Mouse (Mus musculus) gastrocnemius, postnatal 36 days (tissue): ENCODE measurements around the gene Fgfr2. TPM values are rescaled to one million over a fixed set of nuclear protein-coding genes. Genes with fewer than 3 reads are reported as not detected.

Source experiments
- DNase-seq, 2 experiments: peaks; one replicate each; pipeline ENCODE4 v3.0.0; 2022
- intact Hi-C: fragments of 180-260 bp; cut with DNase I; formaldehyde crosslinking; loops from one replicate; pipeline ENCODE4 v1.15.1; 2025
- total RNA-seq, 2 experiments: library from RNA; stranded (reverse); gene quantifications; 2 replicates each; pipeline ENCODE4 v1.2.3; 2021

Gene Fgfr2
- total RNA-seq, 2 experiments from 2014 or later: 0.28 to 0.49 TPM

- intact Hi-C loops: no loop called here
- DNase-seq: no peak
Observed at GRCm38 (mm10) chr7:130726724-130727422, 2396.3 kb downstream of the Fgfr2 start.

- no peak for DNase-seq
- intact Hi-C loops: no loop called here
Observed at GRCm38 (mm10) chr7:130726185-130726584, 2397.0 kb downstream of the Fgfr2 start.

- no peak for DNase-seq
- intact Hi-C loops: no loop called here
Observed at GRCm38 (mm10) chr7:130720646-130721335, 2402.4 kb downstream of the Fgfr2 start.

GRCm38 (mm10) chr7:130719931-130720598, 2403.1 kb downstream of the Fgfr2 start:
- DNase-seq: no peak
- intact Hi-C loops: no loop called here

- DNase-seq: no peak
- intact Hi-C loops: no loop called here
Observed at GRCm38 (mm10) chr7:130716989-130717388, 2406.2 kb downstream of the Fgfr2 start.

- intact Hi-C loops: no loop called here
- DNase-seq: no peak
Observed at GRCm38 (mm10) chr7:130716341-130716740, 2406.8 kb downstream of the Fgfr2 start.

GRCm38 (mm10) chr7:130715467-130715866, 2407.7 kb downstream of the Fgfr2 start:
- intact Hi-C loops: no loop called here
- DNase-seq: no peak

GRCm38 (mm10) chr7:130713319-130713718, 2409.8 kb downstream of the Fgfr2 start:
- no peak for DNase-seq
- intact Hi-C loops: no loop called here

GRCm38 (mm10) chr7:130711851-130712250, 2411.3 kb downstream of the Fgfr2 start:
- intact Hi-C loops: no loop called here
- no peak for DNase-seq

- intact Hi-C loops: no loop called here
- DNase-seq: no peak
Observed at GRCm38 (mm10) chr7:130709372-130710274, 2413.5 kb downstream of the Fgfr2 start.

GRCm38 (mm10) chr7:130708940-130709339, 2414.2 kb downstream of the Fgfr2 start:
- no peak for DNase-seq
- intact Hi-C loops: no loop called here

GRCm38 (mm10) chr7:130705230-130705629, 2417.9 kb downstream of the Fgfr2 start:
- intact Hi-C loops: no loop called here
- DNase-seq: no peak

GRCm38 (mm10) chr7:130701336-130701735, 2421.8 kb downstream of the Fgfr2 start:
- intact Hi-C loops: no loop called here
- DNase-seq: no peak

- no peak for DNase-seq
- intact Hi-C loops: loop anchor here (10.0 kb wide), 1 partner anchor 94 kb away; no protein-coding TSS in a partner anchor
Observed at GRCm38 (mm10) chr7:130698480-130698879, 2424.7 kb downstream of the Fgfr2 start.

- intact Hi-C loops: loop anchor here (10.0 kb wide), 1 partner anchor 92 kb away; no protein-coding TSS in a partner anchor
- no peak for DNase-seq
Observed at GRCm38 (mm10) chr7:130696347-130697234, 2426.6 kb downstream of the Fgfr2 start.

- intact Hi-C loops: loop anchor here (10.0 kb wide), 1 partner anchor 91 kb away; no protein-coding TSS in a partner anchor
- no peak for DNase-seq
Observed at GRCm38 (mm10) chr7:130695669-130696338, 2427.3 kb downstream of the Fgfr2 start.

- intact Hi-C loops: loop anchor here (10.0 kb wide), 1 partner anchor 89 kb away; no protein-coding TSS in a partner anchor
- DNase-seq: no peak
Observed at GRCm38 (mm10) chr7:130693800-130694193, 2429.4 kb downstream of the Fgfr2 start.

GRCm38 (mm10) chr7:130692943-130693799, 2430.0 kb downstream of the Fgfr2 start:
- DNase-seq: no peak

More at GRCm38 (mm10) chr7:130692943-130693799, 2430.0 kb downstream of the Fgfr2 start:
- intact Hi-C loops: loop anchor here (10.0 kb wide), 1 partner anchor 88 kb away; no protein-coding TSS in a partner anchor
